Mouse (Mus musculus) 416B (cell line): ENCODE measurements around the gene Xylt1.

ENCODE experiments used
- DNase-seq: peaks from one replicate; pipeline ENCODE4 v3.0.0; 2011; ENCODE audit warnings: low read depth

Xylt1 gene

DNA sequence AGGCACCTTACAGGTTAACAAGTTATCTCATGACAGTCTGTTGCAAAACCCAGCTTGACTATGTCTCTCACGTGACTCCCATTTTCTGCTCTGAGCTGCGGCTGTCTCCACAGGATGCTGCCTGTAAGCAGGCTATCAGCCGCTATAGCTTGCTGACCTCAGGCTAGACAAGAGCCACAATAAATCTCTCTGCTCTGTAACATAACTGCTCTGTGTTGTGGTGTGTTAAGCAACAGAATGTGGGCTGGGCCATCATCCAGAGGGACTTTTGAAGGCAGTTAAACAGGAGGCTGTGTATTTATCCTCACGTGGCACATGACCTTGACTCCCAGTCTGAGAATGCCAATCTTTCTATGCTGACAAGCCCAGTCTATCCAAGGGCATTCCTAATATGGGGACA lies 136.1 kb downstream of the Xylt1 start:
- DNase-seq, result peak; percentile 61

DNA sequence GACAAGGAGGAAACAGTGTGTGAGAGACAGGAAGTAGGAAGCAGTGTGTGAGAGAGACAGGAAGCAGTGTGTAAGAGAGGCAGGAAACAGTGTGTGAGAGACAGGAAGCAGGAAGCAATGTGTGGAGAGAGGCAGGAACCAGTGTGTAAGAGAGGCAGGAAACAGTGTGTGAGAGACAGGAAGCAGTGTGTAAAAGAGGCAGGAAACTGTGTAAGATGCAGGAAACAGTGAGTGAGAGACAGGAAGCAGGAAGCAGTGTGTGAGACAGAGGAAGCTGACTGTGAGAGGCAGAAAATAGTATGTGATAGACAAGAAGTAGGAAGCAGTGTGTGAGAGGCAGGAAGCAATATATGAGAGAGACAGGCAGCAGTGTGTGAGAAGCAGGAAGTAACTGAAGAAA lies 140.6 kb downstream of the Xylt1 start:
- DNase-seq, result peak; percentile 5

- no peak for DNase-seq
Observed at GRCm38 (mm10) chr7:117522092-117522635, 141.4 kb downstream of the Xylt1 start.

GRCm38 (mm10) chr7:117524430-117525214 lies 143.8 kb downstream of the Xylt1 start:
- no peak for DNase-seq

- DNase-seq, result no peak
Observed at GRCm38 (mm10) chr7:117525678-117526077, 144.9 kb downstream of the Xylt1 start.

DNA sequence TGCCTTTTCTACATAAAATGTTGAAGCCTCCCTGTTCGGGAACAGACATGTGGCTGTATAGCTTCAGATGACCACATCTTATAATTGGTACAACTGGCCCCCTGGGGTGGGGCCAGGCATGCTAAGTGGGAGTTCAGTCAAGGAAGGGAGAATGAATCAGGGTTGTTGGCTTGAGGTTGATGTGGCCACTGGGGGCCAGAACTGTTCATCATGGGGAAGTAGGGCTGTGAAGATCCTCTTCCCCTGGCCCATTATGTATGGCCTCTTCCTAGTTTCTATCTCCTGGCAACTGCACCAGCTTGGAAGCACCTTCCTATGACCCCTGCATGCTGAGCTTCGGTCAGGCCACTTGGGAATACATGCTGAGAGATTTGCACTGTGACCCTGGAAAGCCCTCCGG lies 145.8 kb downstream of the Xylt1 start:
- DNase-seq, result no peak

DNA sequence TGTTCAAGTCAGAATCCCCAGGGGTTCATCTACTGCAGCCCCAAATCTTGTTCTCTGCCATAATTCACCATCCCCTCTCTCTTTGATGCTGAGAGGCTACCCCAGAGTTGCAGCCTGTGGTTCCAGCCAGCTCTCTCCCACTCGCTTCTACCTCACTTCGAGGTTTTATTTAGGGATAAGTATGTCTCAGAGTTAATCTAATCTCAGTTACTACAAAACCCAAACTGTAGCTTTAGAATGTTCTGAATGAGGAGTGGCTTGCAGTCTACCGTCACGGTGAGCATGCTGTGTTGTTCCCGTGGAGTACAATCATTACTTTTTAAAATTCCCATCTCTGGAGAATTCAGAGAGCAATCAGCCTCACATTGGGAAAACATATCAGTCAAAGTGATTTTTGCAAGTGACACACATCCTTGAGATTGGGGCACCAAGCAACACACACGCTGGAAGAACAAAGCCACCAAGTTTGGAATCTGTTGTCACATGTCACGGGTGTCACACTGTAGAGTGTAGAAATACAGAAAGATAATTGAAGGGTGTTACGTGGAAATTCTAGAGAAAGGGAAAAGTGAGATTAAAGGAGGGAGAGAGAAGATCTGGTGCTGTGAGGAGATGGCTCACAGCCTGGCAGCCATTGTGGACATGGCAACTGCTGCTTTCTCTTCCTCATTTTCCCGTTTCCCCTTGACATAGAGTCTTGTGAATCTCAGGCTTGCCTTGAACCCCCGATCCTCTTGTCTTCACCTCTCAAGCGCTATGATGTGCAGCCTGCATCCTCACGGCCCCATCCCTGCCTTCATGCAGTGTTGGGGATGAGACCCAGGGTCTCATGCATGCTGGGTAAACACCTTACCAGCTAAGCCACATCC lies 149.2 kb downstream of the Xylt1 start:
- no peak for DNase-seq

DNA sequence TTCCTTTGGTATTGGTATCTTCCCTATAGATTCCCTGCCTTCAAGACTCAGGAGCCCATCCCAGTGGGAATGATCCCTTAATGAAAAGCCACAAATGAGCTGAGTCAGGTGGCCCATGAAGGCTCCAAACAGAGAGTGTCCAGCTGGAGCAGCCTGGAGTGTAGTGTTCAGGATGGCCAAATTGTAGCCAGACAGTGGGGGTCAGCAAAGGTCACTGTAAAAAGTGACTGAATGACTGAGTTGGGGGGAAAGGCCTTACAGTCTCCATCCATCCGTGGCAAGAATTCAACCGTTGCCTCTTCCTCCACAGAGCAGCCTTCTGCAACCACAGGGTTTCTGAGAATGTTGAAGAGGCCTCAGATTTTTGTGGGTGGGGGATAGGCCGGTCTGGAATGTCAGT lies 151.9 kb downstream of the Xylt1 start:
- no peak for DNase-seq

DNA sequence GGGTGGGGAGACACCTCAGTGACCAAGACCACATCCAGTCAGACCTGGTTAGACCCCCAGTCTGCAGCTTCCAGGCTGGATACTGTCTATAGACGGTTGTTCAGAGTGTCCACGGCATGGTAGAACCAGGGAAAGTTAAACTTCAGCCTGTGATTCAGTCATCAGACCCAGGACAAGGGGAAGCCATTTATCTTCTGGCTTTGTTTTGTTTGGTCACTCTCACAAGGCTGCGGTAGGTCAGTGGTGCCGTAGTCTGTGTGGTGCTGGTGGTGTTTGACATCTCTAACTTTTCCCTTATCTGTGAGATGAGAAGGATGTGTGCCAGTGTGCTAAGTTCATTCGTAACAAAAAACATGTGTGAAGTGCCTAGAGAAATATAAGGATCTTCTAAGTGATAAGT lies 152.4 kb downstream of the Xylt1 start:
- no peak for DNase-seq

- no peak for DNase-seq
Observed at GRCm38 (mm10) chr7:117539931-117540330, 159.2 kb downstream of the Xylt1 start.

- DNase-seq, result no peak
Observed at GRCm38 (mm10) chr7:117540413-117540812, 159.6 kb downstream of the Xylt1 start.

GRCm38 (mm10) chr7:117541056-117541455 lies 160.3 kb downstream of the Xylt1 start:
- no peak for DNase-seq

DNA sequence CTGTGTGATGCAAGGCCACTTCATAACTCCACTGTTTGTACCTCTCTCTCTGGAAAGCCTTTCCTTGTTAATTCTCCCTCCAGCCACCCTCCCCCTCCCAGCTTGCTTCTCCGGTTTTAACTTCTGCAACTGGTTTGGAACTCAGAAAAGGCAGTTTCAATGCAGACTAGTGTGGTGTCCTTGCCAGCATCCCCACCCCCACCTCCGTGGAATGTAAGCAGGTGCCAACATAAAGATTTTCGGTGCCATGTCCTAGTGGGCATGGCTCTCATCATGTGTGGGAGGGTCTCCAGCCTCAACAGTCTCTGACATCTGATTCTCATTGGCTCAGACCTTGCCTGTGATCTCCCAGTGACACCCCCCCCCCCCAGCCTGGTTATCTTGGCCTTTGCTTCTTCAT lies 160.9 kb downstream of the Xylt1 start:
- no peak for DNase-seq

GRCm38 (mm10) chr7:117543041-117543440 lies 162.3 kb downstream of the Xylt1 start:
- no peak for DNase-seq

- no peak for DNase-seq
Observed at GRCm38 (mm10) chr7:117544126-117544525, 163.3 kb downstream of the Xylt1 start.

GRCm38 (mm10) chr7:117548301-117548700 lies 167.5 kb downstream of the Xylt1 start:
- DNase-seq, result no peak

DNA sequence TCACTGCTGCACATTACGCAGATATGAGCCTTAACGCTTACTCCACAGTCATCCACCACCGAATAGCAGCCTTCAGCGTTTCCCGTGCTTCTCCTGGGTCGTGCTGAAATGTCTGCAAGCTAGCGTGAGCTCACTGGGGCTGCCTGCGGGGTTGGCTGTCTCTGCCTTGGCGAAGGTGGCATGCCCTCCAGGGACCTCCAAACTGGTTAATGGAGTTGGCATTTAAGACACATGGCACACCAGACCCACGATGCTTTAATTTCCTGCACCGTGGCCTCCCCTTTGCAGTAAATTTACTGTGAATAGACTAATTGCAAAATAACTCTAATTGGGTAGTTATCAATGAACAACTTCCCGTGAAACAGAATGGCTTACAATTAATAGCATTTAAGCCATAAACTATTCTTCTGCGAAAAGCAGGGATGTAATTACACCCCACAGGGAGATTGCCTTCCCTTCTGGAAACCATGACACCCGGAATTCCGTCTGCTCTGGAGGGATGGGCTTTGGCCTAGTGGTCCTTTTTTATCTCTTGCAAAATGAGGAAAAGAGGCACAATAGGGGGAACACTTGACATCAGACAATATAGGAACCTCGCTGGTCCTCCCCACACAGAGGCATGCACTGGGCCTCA lies 170.3 kb downstream of the Xylt1 start:
- DNase-seq, result no peak

DNA sequence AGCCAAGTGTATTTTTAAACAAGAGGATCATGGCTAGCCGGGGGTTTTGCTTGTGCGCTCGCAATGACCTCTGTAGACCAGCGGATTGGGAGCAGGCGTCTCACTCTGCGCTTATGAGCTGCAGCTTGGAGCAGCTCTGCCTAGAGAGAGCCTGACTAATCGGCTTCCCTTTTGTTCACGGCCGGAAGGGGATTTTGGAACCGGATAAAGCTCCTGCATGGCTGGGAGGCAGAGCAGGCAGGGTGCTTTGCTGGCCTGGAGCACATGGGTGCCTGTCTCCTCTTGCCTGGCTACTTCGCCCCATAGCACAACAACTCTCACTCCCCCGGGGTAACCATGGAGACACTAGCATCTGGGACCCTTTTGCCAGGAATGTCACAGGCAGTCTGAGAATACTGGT lies 172.4 kb downstream of the Xylt1 start:
- no peak for DNase-seq

- DNase-seq, result peak; percentile 70
Observed at GRCm38 (mm10) chr7:117555735-117556134, 175.0 kb downstream of the Xylt1 start.

GRCm38 (mm10) chr7:117558166-117558565 lies 177.4 kb downstream of the Xylt1 start:
- no peak for DNase-seq

- no peak for DNase-seq
Observed at GRCm38 (mm10) chr7:117559051-117559450, 178.3 kb downstream of the Xylt1 start.

DNA sequence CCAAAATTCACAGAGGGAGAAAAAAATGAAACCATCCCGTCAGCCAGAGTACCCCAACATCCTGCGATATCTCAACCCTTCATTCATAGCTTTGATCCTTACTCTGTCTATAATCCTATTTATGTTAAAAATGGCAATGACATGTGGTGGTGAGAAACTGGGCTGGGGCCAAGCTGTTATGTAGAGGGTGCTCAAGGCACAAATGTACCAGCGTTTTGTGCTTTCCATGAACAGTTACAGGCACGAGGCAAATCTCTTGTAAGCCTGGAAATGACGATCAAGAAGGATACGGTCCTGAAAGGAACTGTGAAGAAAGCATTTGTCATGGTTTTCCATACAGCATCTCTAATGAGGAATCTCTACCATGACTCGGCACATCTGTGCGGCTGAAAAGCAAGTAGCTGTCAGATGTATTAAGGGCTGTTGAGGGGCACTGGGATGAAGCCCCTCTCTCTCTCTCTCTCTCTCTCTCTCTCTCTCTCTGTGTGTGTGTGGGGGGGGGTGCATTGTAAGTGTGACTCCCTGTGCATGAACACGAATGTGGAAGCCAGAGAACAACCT lies 183.2 kb downstream of the Xylt1 start:
- no peak for DNase-seq
